Mouse (Mus musculus) retina, postnatal 7 days (tissue): ENCODE measurements around the gene Dlx4.

Experiments
- DNase-seq: peaks from one replicate; pipeline ENCODE4 v3.0.0-alpha.2; 2012; ENCODE audit warnings: low read depth, low spot score

The Dlx4 gene

DNA sequence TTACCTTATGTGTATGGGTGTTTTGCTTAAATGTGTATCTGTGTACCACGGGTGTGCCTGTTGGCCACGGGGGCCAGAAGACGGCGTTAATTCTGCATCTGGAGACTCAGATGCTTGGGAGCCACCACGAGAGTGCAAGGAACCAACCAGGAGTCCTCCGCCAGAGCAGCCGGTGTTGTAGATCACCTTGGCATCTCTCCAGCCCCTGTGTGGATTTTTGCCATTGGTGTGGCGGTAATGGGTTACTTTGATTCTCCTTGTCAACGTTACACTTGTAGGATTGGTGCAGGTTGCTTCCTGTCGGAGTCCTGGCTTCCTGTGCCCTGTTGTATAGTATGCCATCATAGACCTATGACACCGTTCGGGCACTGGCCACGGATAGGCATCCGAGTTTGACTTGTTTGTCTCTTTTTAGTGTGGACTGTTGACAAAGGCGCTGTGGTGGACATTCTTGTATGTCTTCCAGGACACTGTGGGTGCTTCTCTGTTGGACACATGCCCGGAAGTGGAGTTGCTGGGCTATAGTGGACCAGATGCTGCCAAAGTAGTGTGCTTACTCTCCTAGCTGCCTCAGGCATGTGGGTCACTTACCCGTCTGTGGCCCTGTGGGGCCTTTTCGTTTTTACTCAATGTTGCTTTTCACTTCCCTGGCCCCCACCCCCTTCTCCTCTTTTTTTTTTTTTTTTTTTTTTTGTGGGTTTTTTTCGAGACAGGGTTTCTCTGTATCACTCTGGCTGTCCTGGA lies 43.7 kb downstream of the Dlx4 start:
- DNase-seq, result no peak

DNA sequence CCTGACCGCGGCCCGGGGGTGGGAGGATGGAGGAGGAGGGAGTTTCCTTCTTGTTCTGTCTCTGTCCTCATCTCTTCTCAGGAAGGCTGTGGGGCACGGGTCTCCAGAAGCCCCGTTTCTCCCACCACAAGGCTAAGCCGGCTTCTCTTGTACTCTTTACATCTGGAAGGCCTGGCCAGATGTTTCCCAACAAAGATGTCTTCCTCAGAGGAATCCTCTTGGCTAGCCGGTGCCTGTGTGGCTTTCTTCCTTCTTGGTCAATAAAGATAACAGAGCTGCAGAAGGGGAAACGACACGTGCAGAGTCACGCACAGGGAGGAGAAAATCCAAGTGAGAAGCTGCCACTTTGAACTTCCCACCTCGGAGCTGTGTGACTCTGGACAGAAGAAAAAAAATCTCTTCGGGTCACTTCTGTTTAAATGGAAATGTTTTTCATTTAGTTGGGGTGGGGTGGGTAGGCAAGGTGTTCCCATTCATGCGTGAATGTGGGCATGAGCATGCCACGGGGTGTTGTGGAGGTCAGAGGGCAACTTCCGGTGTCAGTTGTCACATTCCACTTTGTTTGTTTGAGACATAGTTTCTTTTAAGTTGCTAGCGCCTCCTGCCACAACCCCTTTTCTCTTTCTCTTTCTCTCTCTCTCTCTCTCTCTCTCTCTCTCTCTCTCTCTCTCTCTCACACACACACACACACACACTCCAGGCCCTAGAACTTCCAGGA lies 44.8 kb downstream of the Dlx4 start:
- DNase-seq, result no peak

DNA sequence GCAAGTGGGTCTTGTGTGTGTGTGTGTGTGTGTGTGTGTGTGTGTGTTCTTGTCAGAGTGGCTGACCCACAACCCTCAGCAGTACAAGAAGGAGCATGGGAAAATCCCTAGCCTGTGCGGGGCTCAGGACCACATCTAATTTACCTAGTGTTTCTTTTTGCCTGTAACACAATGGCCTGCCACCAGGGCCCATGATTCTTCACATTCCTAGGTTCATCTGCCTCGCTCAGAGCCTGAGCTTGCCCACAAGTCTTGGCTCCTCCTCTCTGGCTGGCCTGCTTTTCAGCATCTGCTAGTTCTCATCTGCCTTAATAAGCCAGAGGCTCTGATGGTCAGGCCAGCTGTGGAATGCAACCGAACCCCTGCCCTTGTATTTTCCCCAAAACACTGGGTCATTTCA lies 45.7 kb downstream of the Dlx4 start:
- DNase-seq, result no peak

DNA sequence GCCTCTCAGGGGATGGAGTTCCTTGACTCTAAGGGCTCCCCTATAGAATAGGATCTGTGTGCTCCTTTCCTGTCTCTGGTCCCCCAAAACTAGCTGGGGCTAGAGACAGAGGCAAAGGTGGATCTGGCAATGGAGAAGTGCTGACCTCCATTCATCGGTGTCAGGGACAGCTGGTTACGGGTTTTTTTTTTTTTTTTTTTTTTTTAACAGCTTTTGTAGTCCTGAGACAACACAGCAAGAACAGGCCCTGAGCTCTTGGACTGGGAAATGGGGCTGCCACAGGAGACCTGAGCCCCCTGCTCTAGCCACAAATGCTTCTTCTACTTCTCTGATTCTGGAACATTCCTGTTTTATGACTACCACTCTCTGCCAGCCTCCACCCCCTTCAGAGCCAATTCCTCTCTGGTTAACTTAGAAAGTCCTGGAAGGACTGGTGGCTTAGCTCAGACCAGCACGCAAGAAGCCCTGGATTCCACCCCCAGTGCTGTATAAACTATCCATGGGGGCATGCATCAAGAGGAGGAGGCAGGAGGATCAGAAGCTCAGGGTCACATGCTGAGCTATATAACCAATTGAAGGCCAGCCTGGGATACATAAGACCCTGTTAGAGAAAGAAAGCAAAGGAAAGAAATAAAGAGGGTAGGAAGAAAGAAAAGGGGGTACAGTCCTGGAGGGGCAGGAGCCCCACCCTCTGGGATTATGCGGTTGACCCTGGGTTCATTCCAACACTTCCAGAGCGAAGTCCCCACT lies 47.5 kb downstream of the Dlx4 start:
- no peak for DNase-seq

DNA sequence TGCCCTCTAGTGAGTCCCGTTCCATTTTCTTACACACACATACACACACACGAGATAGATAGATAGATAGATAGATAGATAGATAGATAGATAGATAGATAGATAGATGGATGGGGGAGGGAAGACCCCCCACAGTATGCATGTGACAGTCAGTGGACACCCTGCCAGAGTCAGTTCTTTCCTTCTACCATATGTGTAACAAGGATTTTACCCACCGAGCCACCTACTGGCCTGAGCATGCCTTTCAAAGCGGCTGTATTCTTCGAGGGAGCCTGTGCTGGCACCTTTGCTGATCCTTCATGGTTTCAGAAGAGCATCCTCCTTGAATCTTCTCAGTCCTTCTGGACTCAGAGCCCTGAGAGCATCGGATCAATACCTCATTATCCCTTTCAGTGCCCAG lies 48.2 kb downstream of the Dlx4 start:
- no peak for DNase-seq

DNA sequence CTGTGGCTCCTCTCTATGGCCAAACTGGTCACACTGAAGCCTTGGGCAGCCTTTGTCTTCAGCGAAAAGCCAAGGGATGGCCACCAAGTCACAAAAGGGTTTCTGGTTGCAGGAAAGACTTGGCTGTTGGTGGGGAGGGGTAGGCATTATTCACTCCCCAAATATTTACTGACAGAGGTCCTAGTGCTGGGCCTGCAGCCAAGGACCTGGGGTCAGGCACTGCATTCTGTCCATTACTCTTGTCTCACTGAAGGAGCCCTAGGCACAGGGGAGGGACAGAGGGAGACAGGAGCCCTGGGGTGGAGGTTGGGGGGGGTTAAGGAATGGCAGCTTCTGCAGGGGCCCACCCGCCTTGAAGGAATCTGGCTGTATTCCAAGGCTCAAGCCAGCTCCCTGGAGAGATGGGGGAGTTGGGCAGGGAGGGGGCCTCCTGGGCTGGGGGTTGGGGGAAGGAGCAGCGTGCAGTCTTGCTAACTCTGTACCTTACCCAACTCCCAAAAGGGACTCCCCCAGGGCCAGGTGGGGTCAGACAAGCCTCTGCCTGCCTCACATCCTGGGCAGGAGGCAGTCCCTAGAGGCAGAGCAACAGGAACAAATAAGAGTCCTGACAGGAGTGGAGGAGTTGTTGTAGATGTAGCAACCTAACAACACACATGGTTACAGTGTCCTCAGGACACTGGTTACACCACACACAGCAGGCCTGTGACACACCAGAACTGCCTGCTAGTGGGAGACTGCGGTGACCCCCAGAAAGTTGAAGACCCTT lies 49.3 kb downstream of the Dlx4 start:
- no peak for DNase-seq

DNA sequence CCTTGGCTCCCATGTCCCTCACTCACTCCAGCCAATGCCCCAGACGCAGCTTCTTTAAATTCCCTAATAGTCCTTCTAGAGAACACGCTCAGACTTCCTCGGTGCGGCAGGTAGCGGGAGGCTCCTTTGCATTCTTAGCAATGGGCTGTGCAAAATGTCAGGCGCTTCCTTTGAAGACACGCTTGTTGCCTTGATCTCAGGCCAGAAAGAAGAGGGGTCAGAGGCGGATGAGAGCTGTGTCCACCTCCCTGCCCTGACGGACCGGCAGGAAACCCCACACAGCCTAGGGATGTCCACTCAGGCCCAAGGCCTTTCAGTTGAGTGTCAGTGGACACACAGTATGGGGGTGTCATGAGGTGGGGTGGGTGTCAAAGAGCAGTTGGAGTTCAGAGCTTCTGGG lies 50.5 kb downstream of the Dlx4 start:
- no peak for DNase-seq

DNA sequence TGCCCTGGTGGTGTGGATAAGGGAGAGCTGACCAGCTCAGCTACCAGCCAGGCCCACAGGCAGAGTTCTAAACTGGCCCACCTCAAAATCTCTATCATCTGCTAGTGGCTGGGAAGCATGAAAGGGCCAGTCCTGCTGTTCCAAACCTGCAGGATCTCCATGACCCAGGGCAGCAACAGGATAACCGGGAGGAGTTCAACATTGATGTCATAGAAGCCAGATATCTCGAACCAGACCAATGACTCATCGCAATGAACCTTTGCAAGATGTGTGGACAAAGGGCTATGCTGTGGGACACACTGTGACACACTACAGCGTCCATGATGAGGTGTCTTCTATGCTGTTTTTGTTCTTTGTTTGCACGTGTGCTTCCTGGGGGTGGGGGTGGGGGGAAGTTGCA lies 53.0 kb downstream of the Dlx4 start:
- no peak for DNase-seq
